Mouse (Mus musculus): ENCODE measurements around the gene Amn1. TPM values are rescaled to one million over a fixed set of nuclear protein-coding genes. Genes with fewer than 3 reads are reported as not detected.

Gene Amn1
- total RNA-seq, 2 experiments from 2014 or later: 30.9 to 31.6 TPM

DNA sequence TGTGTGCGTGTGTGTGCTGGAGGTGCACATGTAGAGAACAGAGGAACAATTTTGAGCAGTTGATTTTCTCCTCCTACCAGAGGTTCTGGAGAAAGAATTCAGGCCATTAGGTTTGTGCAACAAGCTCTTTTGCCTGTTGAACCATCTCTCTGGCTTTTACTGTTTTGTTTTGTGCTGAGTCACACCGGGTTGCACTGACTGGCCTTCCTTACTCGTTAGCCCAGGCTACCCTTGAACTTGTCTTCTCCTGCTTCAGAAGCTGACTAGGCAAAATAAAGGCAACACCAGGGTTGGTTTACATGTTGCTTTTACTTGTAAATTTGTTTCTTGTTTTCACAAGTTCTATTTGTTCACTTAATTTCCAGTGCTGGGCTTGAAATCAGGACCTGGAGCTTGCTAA is 65.5 kb downstream of the Amn1 start:
- DNase-seq (ENCODE audit: low spot score in 2 of 2): no peak
- Histone ChIP-seq H3K27ac (no peak overlapping the region), H3K4me3 (no peak overlapping the region)
- TF ChIP-seq CTCF (conservative IDR thresholded peaks at IDR 0.05): no peak

DNA sequence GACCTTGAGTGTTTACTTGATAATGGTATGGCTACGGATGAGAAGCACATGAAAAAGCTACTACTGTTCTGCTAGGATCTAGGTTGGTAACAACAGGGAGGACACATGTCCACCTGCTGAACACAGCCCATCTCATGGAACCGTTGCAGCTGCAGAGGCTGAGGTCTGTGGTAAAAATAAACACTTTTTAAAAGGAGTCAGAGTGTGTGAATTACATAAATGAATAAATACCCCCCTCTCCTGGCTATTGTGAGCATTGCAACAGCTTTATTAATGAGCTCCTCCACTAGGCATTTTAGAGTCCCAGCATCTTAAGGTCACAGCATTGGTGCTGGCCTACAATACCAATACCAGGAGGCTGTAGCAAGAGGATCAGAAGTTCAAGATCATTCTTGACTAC is 68.7 kb downstream of the Amn1 start:
- H3K4me3 ChIP-seq: no peak overlapping the region
- no peak overlapping the region for H3K27ac ChIP-seq
- peak; percentile 67 to 83 for DNase-seq (ENCODE audit: low spot score in 2 of 2)
- peak; percentile 88 for TF ChIP-seq CTCF (conservative IDR thresholded peaks at IDR 0.05)

- no peak for DNase-seq (ENCODE audit: low spot score in 2 of 2)
- no peak overlapping the region for H3K4me3 ChIP-seq
- no peak overlapping the region for H3K27ac ChIP-seq
- peak; percentile 11; the same call in 1 of the 2 replicates for TF ChIP-seq CTCF (conservative IDR thresholded peaks at IDR 0.05)
Measured at GRCm38 (mm10) chr6:149118935-149119334, 69.6 kb downstream of the Amn1 start.

DNA sequence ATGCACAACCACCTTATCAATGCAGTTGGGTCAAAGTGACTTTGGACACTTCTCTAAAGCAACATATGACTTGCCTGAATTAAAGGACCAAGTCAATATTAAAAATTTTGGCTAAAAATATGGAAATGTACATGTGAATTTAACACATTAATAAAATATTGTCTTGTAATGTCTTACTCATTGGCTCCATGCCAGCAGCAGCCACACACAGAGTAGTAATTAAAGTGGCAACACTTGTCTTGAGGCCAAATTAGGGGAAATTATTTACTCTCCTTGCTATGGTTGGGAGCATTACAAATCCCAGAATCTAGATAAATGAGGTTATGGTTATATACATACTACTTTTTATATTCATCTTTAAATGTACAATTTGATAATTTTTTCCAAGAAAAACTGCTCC is 71.5 kb downstream of the Amn1 start:
- TF ChIP-seq CTCF (conservative IDR thresholded peaks at IDR 0.05): no peak
- no peak for DNase-seq (ENCODE audit: low spot score in 2 of 2)
- H3K4me3 ChIP-seq: no peak overlapping the region
- H3K27ac ChIP-seq: no peak overlapping the region

- DNase-seq (ENCODE audit: low spot score in 2 of 2): no peak
- no peak for TF ChIP-seq CTCF (conservative IDR thresholded peaks at IDR 0.05)
Measured at GRCm38 (mm10) chr6:149108909-149109308, 79.6 kb downstream of the Amn1 start.

GRCm38 (mm10) chr6:149107615-149108014 is 80.9 kb downstream of the Amn1 start:
- H3K4me3 ChIP-seq: no peak overlapping the region
- no peak for DNase-seq (ENCODE audit: low spot score in 2 of 2)
- TF ChIP-seq CTCF (conservative IDR thresholded peaks at IDR 0.05): no peak
- no peak overlapping the region for H3K27ac ChIP-seq

More at GRCm38 (mm10) chr6:149108909-149109308, 79.6 kb downstream of the Amn1 start:
- H3K4me3 ChIP-seq: no peak overlapping the region
- no peak overlapping the region for H3K27ac ChIP-seq

Other genes starting within 250 kb of the Amn1 start
- gene Sinhcaf, start 242.2 kb downstream of the Amn1 start, total RNA-seq (2021): 1 to 10 TPM; 2.8 to 3.3 TPM
- 10 to 100 TPM; 43.9 to 49.9 TPM for gene Dennd5b, start 87.0 kb downstream of the Amn1 start, total RNA-seq (2021)
- not detected for gene Gm10203, start 58.5 kb downstream of the Amn1 start, total RNA-seq (2021)
- gene Etfbkmt, start 48.9 kb downstream of the Amn1 start, total RNA-seq (2021): 1 to 10 TPM; 2.8 to 2.9 TPM
- 10 to 100 TPM; 19.2 to 21.2 TPM for gene Resf1, start 120.7 kb upstream of the Amn1 start, total RNA-seq (2021)
- 10 to 100 TPM; 52.3 to 52.7 TPM for gene Bicd1, start 220.2 kb upstream of the Amn1 start, total RNA-seq (2021)